Mouse (Mus musculus): Measurements from ENCODE around the gene Clec12b. TPM values are rescaled to one million over a fixed set of nuclear protein-coding genes. Genes with fewer than 3 reads are reported as not detected.

The Clec12b gene
- not detected for polyA plus RNA-seq (2017; shearing (Covaris generic))

DNA sequence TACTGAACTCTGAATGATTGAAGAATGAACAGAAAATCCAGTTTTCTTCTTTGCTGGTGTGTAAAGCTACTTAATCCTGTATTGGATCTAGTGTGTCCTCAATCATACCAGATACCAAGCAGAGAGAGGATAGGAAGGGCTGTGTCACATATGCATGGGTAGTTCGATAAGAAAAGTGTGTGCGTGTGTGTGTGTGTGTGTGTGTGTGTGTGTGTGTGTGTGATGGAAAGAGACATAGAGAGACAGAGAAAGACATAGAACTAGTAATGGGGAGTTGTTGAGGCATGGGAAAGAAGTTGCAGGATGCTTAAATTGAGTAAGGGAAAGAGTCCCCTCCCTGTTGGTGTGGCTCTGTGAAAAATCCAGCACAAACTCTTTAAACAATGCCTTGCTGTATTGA lies at the start of gene Clec12b:
Gene Clec12b, minus strand, starts transcription at position 101 of the 400 bp plus-strand sequence.

DNA sequence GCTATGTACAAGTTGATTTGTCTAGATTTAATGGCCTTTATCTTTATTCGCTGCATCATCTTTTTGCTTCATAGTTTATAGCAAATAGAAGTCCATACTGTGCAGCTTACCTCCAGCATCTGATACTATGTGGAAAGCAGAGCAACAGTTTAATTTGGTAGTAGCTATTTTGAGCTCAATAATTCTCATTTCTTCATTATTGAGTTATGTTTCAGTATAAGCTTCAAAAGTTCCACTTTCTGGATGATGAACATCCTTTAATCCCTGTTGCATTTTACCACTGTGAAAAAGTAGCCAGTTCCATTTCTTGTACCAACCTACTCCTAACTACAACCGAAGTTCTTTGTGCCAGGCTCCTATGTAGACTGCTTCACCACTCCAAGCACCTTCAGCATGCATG lies 22.9 kb upstream of the Clec12b start, which contains the start of gene Clec9a:
Gene Clec9a, plus strand, starts transcription at position 301 of the 400 bp plus-strand sequence.

DNA sequence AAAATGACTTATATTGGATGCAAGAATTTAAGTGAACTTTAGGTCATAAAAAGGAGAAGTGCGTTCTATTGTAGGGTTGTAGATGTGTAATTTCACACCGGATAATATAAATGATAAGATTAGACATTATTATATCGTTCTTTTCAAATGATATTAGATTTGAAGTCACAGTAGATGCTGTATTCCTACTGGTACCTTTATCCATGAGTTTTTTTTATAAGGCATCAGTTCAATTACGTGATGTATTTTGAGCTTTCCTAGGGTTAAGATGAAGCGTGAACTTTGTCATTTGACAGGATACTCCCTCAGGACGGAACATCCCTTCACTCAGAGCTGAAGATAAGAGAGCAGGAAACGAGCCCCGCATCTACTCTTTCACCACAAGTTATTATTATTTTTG lies 11.3 kb upstream of the Clec12b start, which contains the start of gene Clec1b:
Gene Clec1b, plus strand, starts transcription at position 301 of the 400 bp plus-strand sequence.

DNA sequence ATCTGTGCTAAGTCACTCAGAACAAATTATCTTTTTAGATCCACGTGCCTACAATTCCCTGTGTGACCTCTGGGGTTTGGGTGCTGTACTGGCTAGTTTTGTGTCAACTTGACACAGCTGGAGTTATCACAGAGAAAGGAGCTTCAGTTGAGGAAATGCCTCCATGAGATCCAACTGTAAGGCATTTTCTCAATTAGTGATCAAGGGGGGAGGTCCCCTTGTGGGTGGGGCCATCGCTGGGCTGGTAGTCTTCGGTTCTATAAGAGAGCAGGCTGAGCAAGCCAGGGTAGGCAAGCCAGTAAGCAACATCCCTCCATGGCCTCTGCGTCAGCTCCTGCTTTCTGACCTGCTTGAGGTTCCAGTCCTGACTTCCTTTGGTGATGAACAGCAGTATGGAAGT lies 43.3 kb downstream of the Clec12b start, which contains the start of gene Clec12a:
Gene Clec12a, plus strand, starts transcription at position 301 of the 400 bp plus-strand sequence.

DNA sequence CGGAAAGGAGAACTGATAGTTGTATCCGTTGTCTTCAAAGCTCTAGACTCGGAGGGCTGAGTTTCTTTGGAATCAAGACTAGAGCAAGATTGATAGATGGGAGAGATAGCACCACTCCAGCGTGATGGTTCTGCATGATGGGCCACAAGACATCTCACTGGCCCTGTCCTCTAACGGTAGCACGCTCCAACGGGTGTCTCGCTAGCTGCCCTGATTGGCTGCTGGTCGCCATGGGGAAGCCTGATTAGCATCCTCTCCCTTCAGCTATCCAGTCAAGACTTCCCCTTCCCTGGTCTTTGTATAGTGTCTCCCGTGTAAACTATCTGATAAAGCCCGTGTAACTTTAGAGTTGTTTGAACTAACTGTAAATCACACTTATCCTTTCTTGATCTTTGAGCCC lies 54.1 kb downstream of the Clec12b start, which contains the start of gene 4922502D21Rik:
Gene 4922502D21Rik, minus strand, starts transcription at position 187 of the 400 bp plus-strand sequence.

Other genes with a start within 250 kb of the Clec12b start
- 16.7 TPM for gene Clec2d, start 205.3 kb downstream of the Clec12b start, polyA plus RNA-seq (2017; shearing (Covaris generic))
- gene Cd69, start 110.4 kb downstream of the Clec12b start, polyA plus RNA-seq (2017; shearing (Covaris generic)): 146 TPM
- gene 4922502D21Rik, start 54.1 kb downstream of the Clec12b start, polyA plus RNA-seq (2017; shearing (Covaris generic)): not detected
- 1.5 TPM for gene Clec12a, start 43.2 kb downstream of the Clec12b start, polyA plus RNA-seq (2017; shearing (Covaris generic))
- 1.5 TPM for gene Clec1b, start 11.4 kb upstream of the Clec12b start, polyA plus RNA-seq (2017; shearing (Covaris generic))
- gene Clec9a, start 23.0 kb upstream of the Clec12b start, polyA plus RNA-seq (2017; shearing (Covaris generic)): not detected
- not detected for gene Clec1a, start 66.1 kb upstream of the Clec12b start, polyA plus RNA-seq (2017; shearing (Covaris generic))
- gene Olr1, start 121.3 kb upstream of the Clec12b start, polyA plus RNA-seq (2017; shearing (Covaris generic)): 0.11 TPM
- not detected for gene Tmem52b, start 126.7 kb upstream of the Clec12b start, polyA plus RNA-seq (2017; shearing (Covaris generic))
- 29.5 TPM for gene Gabarapl1, start 147.3 kb upstream of the Clec12b start, polyA plus RNA-seq (2017; shearing (Covaris generic))
- gene Klre1, start 192.0 kb upstream of the Clec12b start, polyA plus RNA-seq (2017; shearing (Covaris generic)): not detected
- 1.7 TPM for gene Klrd1, start 205.9 kb upstream of the Clec12b start, polyA plus RNA-seq (2017; shearing (Covaris generic))
- 1.8 TPM for gene Klrk1, start 238.0 kb upstream of the Clec12b start, polyA plus RNA-seq (2017; shearing (Covaris generic))